Mouse (Mus musculus): ENCODE measurements around the gene Cacng8.
"Not testable (repeated sequence)": the region's sequence is repeated elsewhere in the genome, so short reads cannot be mapped to it uniquely, and the experiment has no call there.

Cacng8 gene

GRCm38 (mm10) chr7:3387761-3388160 is 2.7 kb upstream of the Cacng8 start:
- DNase-seq (ENCODE audit: low read depth) = no peak

- DNase-seq (ENCODE audit: low read depth) = no peak
Observed at GRCm38 (mm10) chr7:3388885-3389284, 1.6 kb upstream of the Cacng8 start.

GRCm38 (mm10) chr7:3389444-3390412 is 755 bp upstream of the Cacng8 start:
- no peak for DNase-seq (ENCODE audit: low read depth)

GRCm38 (mm10) chr7:3391081-3391451 is 583 bp downstream of the Cacng8 start:
- DNase-seq (ENCODE audit: low read depth) = no peak

- DNase-seq (ENCODE audit: low read depth) = no peak
Observed at GRCm38 (mm10) chr7:3391809-3392208, 1.3 kb downstream of the Cacng8 start.

- DNase-seq (ENCODE audit: low read depth) = no peak
Observed at GRCm38 (mm10) chr7:3397355-3397754, 6.9 kb downstream of the Cacng8 start.

GRCm38 (mm10) chr7:3397797-3398196 is 7.3 kb downstream of the Cacng8 start:
- DNase-seq (ENCODE audit: low read depth) = no peak

GRCm38 (mm10) chr7:3398363-3398762 is 7.9 kb downstream of the Cacng8 start:
- DNase-seq (ENCODE audit: low read depth) = not testable (repeated sequence)

GRCm38 (mm10) chr7:3399937-3400336 is 9.5 kb downstream of the Cacng8 start:
- DNase-seq (ENCODE audit: low read depth) = no peak

GRCm38 (mm10) chr7:3409729-3410520 is 19.4 kb downstream of the Cacng8 start:
- no peak for DNase-seq (ENCODE audit: low read depth)

- DNase-seq (ENCODE audit: low read depth) = no peak
Observed at GRCm38 (mm10) chr7:3411160-3411941, 20.9 kb downstream of the Cacng8 start.

- no peak for DNase-seq (ENCODE audit: low read depth)
Observed at GRCm38 (mm10) chr7:3412036-3412435, 21.6 kb downstream of the Cacng8 start.

GRCm38 (mm10) chr7:3414888-3415287 is 24.4 kb downstream of the Cacng8 start:
- DNase-seq (ENCODE audit: low read depth) = no peak

- DNase-seq (ENCODE audit: low read depth) = no peak
Observed at GRCm38 (mm10) chr7:3415378-3415777, 24.9 kb downstream of the Cacng8 start.

- no peak for DNase-seq (ENCODE audit: low read depth)
Observed at GRCm38 (mm10) chr7:3419941-3420340, 29.5 kb downstream of the Cacng8 start.

- no peak for DNase-seq (ENCODE audit: low read depth)
Observed at GRCm38 (mm10) chr7:3420466-3420865, 30.0 kb downstream of the Cacng8 start.

- no peak for DNase-seq (ENCODE audit: low read depth)
Observed at GRCm38 (mm10) chr7:3421297-3421696, 30.8 kb downstream of the Cacng8 start.

GRCm38 (mm10) chr7:3422051-3422450 is 31.6 kb downstream of the Cacng8 start:
- no peak for DNase-seq (ENCODE audit: low read depth)

GRCm38 (mm10) chr7:3423430-3423829 is 32.9 kb downstream of the Cacng8 start:
- DNase-seq (ENCODE audit: low read depth) = no peak

GRCm38 (mm10) chr7:3423895-3424294 is 33.4 kb downstream of the Cacng8 start, which contains the start of gene Cacng6:
Cacng6 (plus strand) TSS chr7:3424195.
- DNase-seq (ENCODE audit: low read depth) = no peak

GRCm38 (mm10) chr7:3425141-3425540 is 34.7 kb downstream of the Cacng8 start:
- DNase-seq (ENCODE audit: low read depth) = no peak

- DNase-seq (ENCODE audit: low read depth) = no peak
Observed at GRCm38 (mm10) chr7:3430161-3430560, 39.7 kb downstream of the Cacng8 start.
